Mouse (Mus musculus) naive thymus-derived CD4-positive, alpha-beta T cell, adult 2 months (primary cell): Measurements from ENCODE around the gene Epas1.

ENCODE experiments used
- DNase-seq: peaks from one replicate; pipeline ENCODE4 v3.0.0-alpha.2; 2011; ENCODE audit warnings: low read depth

The Epas1 gene

DNA sequence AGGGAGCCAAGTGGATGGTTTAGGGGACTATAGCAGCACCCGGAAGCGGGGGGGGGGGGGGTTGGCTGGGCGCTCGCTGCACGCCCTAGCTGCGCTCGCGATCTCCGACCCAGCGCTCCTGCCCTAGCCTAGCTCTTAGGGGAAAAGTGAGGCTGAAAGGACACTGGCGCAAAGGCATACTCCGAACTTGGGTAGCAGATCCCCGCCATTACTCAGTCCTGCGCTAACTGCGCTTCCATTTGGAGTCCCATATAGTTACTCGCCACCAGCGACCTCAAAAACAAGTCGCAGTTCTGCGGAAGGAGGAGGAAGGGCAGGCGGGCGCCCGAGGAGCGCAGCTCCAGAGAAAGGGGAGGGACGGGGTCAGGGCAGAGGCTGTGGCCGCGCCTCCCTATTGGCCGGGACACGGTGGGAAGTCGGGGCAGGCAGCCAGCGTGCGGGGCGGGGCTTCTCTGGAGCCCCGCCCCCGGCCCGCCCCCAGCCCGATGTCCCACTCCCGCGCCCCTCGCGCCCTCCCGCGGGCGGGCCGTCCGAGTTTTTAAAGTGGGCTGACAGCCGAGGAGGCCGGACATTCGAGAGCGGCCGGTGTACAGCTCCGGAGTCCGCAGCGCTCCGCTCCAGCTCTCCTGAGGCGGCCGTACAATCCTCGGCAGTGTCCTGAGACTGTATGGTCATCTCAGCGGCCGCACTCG, at the start of gene Epas1:
Gene Epas1, plus strand, starts transcription at position 571 of the 692 bp plus-strand sequence.
- peak; percentile 87 for DNase-seq

DNA sequence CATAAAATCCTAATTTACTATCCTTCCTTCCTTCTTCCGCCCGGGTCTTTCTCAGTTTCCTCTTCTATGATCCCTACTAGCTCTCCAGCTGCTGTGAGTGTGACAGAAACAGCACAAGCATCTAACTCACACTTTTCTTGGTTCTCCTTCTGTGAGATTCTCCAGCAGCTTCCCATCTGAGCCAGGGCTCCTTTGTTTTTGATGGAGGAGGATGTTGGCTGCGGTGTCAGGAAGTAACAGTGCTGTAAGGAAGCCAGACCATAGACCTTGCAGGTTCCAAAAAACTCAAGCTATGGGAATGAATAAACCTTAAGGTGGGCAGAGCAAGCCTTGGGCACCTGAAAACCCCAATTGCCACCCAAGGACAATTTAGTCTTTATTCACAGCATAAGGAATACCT, 48.3 kb upstream of the Epas1 start:
- DNase-seq = no peak

DNA sequence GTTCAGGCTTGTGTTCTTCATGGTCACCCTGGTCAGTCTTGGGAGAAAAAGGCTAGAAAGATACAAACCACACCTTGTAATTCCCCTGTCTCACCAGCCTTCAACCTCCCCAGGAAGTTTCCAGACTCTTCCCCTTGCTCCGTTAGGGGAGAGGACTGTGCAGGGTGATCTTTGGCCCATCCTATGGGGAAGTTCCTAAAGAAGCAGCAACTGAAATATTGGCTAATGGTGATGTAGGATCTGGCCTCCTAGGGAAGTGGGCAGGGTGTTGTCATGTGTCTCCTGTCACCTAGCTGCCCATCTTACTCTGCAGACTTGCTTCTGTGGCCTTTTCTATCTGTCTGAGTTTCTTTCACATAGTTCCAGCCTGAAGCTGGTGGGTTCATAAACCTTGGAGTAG, 47.0 kb upstream of the Epas1 start:
- DNase-seq = no peak

DNA sequence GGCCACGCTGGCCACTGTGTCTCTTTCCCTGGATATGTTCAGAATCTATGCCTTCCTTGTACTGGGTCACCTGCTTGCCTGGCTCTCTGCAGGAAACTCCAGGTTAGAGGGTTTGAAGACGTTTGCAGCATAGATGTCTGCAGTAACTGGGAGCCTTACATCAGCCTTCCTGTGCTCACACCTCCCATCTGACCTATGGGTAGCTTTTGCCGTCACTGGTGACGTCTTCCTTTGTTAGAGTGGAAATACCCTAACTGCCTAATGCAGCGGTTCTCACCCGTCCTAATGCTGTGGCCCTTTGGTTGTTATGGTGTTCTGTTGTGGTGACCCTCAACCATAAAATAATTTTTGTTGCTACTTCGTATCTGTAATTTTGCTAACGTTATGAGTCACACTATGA, 43.7 kb upstream of the Epas1 start:
- DNase-seq = peak; percentile 82

DNA sequence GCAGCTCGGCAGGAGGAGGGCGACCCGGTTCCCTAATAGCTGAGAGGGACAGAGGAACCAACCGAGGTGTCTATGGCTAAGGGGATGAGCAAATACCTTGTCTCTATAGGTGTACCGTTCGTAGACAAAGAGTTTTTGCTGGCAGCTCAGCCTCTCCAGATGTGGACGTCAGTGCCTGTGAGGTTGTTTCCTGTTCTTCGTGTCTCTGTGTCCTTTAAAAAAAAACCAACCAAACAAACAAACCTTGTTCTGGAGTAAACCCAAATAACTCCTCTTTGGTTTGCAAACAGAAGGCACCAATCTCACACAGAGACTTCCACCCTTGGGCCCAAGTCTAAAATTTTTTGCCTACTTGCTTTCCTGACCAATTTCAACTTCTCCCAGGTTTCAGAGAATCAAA, 43.1 kb upstream of the Epas1 start:
- peak; percentile 76 for DNase-seq

DNA sequence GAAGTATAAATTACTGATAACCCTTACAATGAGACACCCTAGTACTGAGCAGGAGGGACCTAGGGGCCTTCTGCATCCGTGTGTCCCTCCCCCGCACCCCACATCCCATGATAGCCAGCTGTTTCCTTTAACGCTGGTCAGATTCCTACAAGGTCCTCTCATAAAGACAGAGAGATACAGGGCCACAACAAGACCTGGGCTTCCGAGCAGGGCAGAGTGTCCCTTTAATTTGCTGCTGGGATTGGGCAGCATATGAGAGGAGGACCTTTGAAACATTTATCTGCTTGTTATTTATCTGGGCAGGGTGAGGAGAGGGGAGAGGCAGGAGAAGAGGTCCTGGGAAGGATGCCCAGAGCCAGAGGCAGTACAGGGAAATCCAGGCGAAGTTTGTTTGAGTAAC, 41.6 kb upstream of the Epas1 start:
- no peak for DNase-seq

DNA sequence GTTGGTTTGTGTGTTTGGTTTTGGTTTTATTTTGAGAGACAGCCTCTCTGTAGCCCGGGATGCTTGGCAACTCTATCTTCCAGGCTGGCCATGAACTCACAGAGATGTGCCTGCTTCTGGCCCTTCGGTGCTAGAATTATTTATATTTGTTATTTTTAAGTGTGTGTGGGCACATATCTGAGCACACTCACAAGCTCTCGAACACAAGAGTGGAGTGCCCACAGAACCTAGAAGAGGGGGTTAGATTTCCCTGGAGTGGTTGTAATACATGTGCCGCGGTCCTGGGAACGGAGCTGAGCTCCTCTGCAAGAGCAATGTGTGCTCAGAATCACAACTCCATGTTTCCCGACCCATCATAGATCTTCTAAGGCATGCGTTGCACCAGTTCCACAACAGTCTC, 40.9 kb upstream of the Epas1 start:
- no peak for DNase-seq

DNA sequence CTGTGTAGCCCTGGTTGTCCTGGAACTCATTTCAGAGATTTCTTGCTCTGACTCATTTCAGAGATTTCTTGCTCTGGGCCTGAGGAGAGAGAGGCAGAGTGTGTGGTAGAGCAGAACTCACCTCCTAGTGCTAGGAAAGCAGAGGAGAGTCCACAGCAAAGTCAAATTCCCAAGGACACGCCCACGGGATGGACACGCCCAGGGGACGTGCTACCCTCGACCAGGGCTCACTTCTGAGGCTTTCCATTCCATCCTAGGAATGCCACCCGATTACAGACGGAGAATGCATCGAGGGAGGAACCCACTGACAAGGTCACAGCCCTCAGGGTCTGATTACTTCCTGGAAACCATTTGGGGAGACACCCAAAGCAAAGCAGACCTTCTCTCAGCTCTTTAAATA, 39.9 kb upstream of the Epas1 start:
- DNase-seq = no peak

DNA sequence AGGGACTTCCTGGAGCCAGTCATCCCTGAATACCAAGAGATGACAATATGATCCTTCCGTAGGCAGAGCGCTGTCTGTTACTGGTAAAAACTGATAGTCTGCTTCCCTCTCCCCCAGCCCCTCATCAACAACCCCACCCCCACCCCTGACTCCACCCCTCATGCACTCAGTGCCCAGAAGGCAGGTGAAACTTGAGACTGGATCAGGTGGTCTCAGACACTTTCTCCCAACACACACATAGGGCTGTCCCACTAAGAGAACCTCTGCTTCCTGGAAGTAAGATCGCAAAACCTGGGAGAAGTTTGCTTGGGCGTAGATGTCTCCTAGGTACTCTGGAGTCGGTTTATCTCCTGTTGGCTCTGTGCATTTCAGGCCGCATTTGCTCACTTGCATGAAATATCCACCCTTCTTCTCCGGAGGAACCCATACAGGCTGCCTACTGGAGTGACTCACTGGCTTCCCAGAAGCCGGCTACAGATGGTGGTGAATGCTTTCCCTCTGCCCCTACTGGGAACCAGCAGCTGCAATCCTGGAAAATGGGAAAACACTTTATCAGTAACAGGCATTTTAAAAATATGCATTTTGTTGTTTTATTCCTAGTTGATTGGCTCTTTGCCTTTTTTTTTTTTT, 28.6 kb upstream of the Epas1 start:
- DNase-seq = no peak

DNA sequence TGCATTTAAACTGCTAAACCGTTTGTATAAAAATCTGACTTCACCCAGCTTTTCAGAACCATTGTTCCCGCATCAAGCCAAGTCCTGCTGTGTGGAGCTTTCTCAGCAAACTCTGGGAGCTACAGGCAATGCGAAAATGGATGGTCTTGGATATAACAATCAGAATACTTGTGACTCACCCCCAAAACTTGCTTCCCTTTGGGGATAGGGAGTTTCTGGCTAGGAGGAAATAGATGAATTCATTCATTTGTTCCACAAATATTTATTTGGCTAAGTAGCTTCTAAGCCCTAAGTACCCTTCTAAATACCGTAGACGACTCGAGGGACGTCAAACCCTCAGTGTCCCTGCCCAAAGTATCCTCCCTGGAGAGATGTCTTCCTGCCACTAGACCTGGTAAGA, 27.0 kb upstream of the Epas1 start:
- no peak for DNase-seq

DNA sequence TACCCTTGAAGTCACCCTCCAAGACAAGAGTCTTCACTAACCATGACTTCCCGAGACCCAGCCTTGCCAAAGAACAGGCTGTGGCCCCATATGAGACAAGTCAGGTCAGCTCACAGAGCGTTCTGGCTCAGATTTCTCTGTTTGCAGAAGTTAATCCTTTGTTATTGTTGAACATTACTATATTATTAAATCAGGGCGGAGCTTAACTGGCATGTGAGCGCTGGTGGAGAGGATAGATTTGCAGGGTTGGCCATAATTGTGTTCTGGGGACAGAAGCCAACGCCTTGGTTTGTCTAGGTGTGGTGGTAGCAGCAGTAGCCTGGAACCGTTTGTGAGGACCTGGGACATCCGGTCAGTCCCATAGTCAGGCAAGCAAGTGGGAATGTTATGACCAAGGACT, 26.5 kb upstream of the Epas1 start:
- DNase-seq = no peak

DNA sequence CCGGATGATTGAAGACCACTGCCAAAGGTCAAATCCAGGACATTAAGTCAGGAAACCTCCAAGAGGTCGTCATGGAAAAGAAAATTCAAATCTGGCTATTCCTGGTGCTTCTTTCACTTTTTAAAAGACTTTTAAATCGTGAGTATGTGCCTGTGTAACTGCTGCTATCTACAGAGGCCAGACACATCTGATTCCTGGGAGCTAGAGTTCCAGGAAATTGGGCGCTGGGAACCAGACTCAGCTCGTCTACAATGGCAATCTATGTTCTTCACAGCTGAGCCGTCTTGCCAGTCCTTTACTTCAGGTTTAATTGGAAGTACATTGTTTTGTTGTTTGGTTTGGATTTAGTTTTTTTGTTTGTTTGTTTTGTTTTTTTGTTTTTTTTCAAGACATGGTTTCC, 22.2 kb upstream of the Epas1 start:
- no peak for DNase-seq

DNA sequence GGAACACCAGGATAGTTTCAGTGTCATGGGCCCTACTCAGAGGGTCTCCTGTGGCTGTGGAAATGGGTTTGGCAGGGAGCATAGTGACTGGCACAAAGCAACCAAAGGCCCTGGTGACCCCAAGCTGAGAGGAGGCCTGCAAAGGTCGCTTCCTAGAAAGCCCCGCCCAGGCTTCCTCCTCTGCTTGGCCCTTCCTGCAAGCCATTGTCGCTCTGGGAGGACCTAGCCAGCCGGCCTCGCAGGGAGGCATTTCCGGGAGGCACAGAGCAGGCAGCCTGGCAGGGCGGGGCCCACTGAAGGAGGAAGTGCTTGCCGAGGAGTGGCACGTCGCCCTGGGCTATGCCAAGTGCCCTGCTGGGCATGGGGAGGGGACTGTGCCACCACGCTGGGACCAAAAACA, 21.5 kb upstream of the Epas1 start:
- DNase-seq = peak; percentile 82

DNA sequence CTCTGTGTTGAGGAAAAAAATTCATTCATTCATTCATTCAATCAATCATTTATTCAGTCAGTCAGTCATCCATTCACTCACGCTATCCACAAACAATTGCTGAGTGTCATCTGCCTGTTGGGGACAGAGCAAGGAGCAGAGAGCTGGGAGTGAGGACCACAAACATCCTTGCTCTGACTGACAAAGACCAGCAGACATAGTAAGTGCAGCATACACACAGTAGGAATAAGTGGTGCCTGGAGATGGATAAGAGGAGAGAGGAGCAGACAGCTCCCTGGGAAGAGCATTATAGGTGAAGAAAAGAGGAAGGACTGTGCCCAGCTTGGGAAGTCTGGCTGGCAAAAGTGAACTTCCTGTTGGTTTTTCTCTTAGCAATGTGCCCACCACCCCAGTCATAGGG, 21.0 kb upstream of the Epas1 start:
- DNase-seq = no peak

DNA sequence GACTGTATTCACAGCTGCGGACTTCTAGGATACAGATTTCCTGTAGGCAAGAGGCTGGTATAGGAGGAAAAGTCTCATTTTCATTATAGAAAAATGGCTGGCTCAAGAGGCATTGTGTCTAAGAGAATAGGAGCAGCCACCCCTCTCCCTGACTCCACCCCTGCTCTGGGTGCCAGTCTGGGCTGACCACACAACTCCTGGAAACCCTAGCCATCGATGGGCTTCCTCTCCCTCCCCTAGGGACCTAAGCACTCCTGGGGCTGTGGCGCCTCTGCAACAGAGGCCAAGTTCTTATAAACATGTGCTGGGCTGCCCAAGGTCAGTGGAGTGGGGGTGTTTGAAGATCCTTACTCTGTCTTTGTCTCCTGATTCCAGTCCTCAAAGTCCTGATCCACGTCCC, 19.9 kb upstream of the Epas1 start:
- no peak for DNase-seq

DNA sequence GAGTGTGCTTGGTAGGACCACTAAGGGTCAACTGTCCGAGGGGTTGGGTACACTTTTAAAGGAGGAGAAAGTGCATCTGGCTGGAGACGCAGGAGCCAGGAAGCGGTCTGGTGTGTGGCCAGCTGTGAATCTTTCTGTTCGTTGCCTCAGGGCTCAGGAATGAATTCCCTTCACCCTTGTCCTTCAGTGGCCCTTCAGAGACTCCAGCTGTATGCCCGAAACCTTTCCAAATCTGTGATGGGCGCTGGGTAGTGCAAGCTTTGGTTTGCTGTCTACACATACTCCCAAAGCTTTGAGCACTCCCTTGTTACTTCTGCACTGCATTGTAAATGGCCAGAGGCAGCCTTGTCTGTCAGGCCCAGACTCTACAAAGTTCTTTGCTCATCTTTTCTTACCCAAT, 15.0 kb upstream of the Epas1 start:
- no peak for DNase-seq

DNA sequence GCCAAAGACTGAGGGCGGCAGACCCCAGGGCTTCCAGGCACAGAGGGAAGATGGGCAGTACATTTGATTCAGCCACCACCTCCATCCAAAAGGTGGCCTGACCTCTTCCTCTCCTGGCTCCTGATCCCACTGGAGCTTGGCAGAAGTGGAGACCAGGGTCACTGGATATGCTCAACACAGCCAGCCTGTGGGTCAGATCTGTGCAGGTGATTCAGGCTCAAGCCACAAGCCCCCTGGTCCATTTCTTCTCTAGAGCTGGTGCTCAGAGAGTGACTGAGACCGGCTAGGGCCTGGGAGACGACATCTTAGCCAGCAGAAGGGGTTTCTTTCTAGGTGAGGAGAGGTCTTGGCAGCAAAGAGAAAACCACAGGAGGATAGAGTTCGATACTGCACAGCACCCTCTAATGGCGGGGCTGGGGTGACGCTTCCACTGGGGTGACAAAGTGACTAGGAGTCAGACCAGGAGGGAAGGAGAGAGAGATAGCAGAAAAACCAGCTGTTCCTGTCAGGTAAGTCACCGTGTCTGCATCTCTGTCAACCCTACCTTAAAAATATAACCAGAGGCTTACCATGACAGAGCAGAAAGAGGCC, 10.1 kb upstream of the Epas1 start:
- DNase-seq = peak; percentile 50

DNA sequence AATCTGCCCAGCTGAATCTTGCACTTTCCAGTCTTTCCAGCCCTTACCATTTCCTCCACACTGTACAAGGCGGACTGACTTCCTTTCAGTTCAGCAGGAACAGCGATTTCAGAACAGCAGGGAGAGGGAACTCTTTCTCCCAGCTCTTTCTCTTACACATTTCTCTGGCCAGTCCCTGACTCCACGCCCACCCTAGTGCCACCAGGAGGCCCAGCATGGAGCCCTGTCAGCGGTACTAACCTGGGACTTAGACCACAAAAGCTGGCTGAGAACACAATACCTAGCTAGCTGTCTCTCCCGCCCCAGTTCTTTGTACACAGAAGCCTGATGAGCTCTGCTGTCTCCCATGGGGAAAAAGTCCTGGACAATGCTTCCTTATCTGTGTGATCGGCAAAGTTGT, 8.6 kb upstream of the Epas1 start:
- DNase-seq = no peak

DNA sequence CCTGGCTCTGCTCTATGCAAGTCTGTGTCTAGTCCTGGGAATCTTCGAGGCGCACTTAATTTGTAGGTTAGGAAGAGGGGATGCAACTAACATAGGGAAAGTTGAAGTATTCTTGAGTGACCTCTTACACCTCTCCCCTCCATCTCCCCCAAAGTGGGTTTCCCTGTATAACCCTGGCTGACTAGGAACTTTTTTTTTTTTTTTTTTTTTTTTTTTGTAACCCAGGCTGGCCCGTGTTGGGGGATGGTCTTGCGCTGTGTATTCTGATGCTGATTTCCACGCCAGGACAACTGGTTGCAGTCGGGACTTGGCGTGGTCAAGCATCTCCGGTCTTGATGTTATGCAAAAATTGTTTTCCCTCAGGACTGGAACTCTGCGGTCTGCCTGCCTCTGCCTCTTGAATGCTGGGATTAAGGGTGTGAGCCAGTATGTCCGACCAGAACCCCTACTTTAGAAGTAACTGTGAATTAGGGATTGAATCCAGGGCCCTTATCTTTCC, 2.1 kb upstream of the Epas1 start:
- DNase-seq = no peak

DNA sequence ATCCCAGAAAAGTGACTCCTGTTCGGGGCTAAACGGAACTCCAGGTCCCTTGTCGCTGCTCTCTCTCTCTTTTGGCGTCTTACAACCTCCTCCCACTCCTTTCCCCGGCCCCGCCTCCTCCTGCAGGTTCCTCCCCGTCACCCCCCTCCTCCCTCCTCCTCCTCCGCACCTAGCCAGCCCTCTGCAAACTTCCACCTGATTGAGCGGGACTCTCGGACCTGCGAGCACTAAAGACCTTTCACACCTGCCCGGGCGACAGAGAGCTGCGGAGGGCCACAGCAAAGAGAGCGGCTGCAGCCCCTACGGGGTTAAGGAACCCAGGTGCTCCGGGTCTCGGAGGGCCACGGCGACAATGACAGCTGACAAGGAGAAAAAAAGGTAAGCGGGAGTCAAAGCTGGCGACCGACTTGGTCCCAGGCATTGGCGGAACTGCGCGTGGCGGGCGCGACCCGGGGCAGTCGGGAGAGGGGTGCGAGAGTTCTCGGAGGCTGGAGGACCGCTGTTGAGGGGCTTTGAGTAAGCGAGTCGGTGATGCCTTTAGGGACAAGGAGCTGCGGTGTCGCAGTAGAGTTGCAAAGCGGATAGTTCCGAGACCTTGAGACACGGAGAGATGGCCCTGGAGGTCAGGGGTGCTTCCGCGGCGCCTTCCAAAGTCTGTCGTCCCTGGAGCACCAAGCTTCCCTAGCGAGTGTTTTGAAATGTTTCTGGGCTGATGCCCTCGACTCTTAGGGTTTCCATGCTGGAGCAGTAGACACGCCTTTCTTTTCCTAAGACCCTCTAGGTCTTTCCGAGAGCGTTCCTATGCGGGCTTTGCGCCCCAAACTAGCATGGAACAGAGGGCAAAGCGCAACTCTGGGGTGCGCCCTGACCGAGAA, 668 bp downstream of the Epas1 start:
- peak; percentile 81 for DNase-seq

DNA sequence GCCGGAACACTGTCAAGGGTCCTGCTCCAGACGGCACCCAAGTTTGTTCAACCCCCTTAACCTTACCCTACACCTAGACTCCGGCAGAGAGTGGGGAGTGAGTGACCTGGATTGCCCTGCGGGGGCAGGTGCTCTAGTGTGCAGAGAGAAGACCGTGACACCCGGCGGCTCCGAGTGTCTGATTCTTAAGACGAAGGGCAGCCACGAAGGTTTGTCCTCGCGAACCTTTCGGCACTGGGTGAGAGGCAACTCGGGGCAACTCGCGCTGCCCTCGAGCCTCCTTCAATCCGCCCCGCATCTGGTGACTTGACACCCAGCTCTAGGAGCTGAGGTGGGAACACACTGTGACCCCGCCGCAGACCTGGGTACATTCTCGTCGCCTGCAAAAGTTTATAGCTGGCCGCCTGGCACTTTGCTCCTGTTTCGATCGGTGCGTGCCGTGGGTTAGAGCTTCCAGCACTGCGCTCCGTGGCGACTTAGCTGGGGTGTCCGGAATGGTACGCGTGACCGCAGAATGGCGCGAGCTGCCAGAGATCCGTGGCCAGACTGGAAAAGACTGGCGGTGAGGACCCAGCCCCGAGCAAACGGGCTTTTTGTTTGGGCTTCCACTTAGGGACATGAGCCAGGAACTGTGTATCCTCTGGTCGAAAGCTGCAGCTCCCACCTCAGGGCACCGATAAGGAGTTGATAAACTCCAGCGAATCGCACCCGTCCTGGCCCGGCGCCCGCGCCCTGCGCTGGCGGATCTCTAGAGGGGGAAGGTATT, 1.5 kb downstream of the Epas1 start:
- DNase-seq = peak; percentile 59
